Mouse (Mus musculus) MEL (cell line): Measurements from ENCODE around the gene Pdgfa.

Experiments used
- CTCF ChIP-seq, 3 experiments: IDR thresholded peaks in 2 of 3; conservative IDR thresholded peaks in 1 of 3; 2 replicates each; pipeline ENCODE4 v1.5.1; 2011 to 2012; ENCODE audit warnings: low read length in 3 of 3, low read depth in 2 of 3, mild to moderate bottlenecking in 2 of 3, improper control_type of control experiment in 1 of 3, inconsistent platforms in 1 of 3, mixed read lengths in 1 of 3, moderate library complexity in 1 of 3; ENCODE audit not compliant: control insufficient read depth in 1 of 3, insufficient read depth in 1 of 3, poor library complexity in 1 of 3, severe bottlenecking in 1 of 3
- E2F4 ChIP-seq: IDR thresholded peaks from 2 replicates; pipeline ENCODE4 v1.6.1; 2011; ENCODE audit warnings: low read depth, low read length, improper control_type of control experiment, borderline replicate concordance
- EP300 ChIP-seq, 2 experiments: IDR thresholded peaks; 2 replicates each; pipeline ENCODE4 v1.6.1; 2011; ENCODE audit warnings: improper control_type of control experiment in 2 of 2, low read length in 2 of 2, low read depth in 1 of 2, mild to moderate bottlenecking in 1 of 2
- HCFC1 ChIP-seq: IDR thresholded peaks from 2 replicates; pipeline ENCODE4 v1.6.1; 2012; ENCODE audit warnings: low read depth, mild to moderate bottlenecking, inconsistent platforms, low read length, improper control_type of control experiment, moderate library complexity
- KAT2A ChIP-seq: conservative IDR thresholded peaks from 2 replicates; pipeline ENCODE4 v1.6.1; 2012; ENCODE audit warnings: low read depth, low read length, improper control_type of control experiment, inconsistent platforms
- MAZ ChIP-seq: IDR thresholded peaks from 2 replicates; pipeline ENCODE4 v1.6.1; 2012; ENCODE audit warnings: low read depth, mild to moderate bottlenecking, inconsistent platforms, low read length, improper control_type of control experiment
- MEF2A ChIP-seq: IDR thresholded peaks from 2 replicates; pipeline ENCODE4 v1.6.1; 2014; ENCODE audit warnings: low read depth, mild to moderate bottlenecking, inconsistent platforms, low read length, improper control_type of control experiment; ENCODE audit not compliant: poor library complexity, insufficient replicate concordance, severe bottlenecking; ENCODE audit errors: extremely low read depth
- POLR2A ChIP-seq, 2 experiments: IDR thresholded peaks; 2 replicates each; pipeline ENCODE4 v1.6.1; 2011 to 2012; ENCODE audit warnings: low read length in 2 of 2, mild to moderate bottlenecking in 2 of 2, control low read depth in 1 of 2, improper control_type of control experiment in 1 of 2, low read depth in 1 of 2, moderate library complexity in 1 of 2; ENCODE audit not compliant: control insufficient read depth in 1 of 2, insufficient read depth in 1 of 2, poor library complexity in 1 of 2
- ZNF384 ChIP-seq: IDR thresholded peaks from 2 replicates; pipeline ENCODE4 v1.6.1; 2012; ENCODE audit warnings: low read depth, mild to moderate bottlenecking, inconsistent platforms, low read length, improper control_type of control experiment

DNA sequence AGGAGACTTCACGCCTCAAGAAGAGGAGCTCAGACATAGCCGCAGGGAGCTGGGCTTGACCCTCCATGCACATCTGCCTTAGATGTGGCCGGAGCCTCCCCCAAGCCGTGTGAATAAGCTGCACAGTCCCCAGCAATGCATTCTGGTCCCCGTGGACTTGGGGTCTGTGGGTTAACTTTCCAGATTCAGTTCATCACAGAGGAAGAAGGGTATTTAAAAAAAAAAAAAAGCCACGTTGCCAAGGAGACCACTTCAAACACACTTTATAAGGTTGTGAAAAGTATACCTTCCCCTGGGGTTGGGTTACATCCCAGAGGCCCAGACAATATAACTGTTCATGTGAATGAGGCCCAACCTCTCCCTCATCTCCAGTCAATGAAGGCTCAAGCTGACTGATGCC, 37.6 kb upstream of the Pdgfa start:
- no peak for TF ChIP-seq HCFC1
- no peak for TF ChIP-seq CTCF (IDR thresholded peaks at IDR 0.05 in 2 of 3, conservative IDR thresholded peaks at IDR 0.05 in 1 of 3; ENCODE audit: control insufficient read depth in 1 of 3, insufficient read depth in 1 of 3, low read depth in 2 of 3, low read length in 3 of 3, poor library complexity in 1 of 3, severe bottlenecking in 1 of 3)
- no peak for TF ChIP-seq MEF2A
- TF ChIP-seq MAZ: no peak
- no peak for TF ChIP-seq KAT2A
- no peak for TF ChIP-seq EP300 (IDR thresholded peaks at IDR 0.05; ENCODE audit: low read depth in 1 of 2, low read length in 2 of 2)
- no peak for TF ChIP-seq POLR2A (IDR thresholded peaks at IDR 0.05; ENCODE audit: control insufficient read depth in 1 of 2, insufficient read depth in 1 of 2, low read depth in 1 of 2, low read length in 2 of 2, poor library complexity in 1 of 2)
- no peak for TF ChIP-seq E2F4
- no peak for TF ChIP-seq ZNF384
